Mouse (Mus musculus) left cerebral cortex, postnatal 10 days (tissue): ENCODE measurements at regions not wholly inside any gene's neighbourhood (a gene's known extent, or its start where the extent isn't known, plus 50 kb on each side); places are given as distances from the start of the nearest gene placed in this dataset.

Experiments used
- DNase-seq, 2 experiments: peaks; one replicate each; pipeline ENCODE4 v3.0.0; 2021 to 2022; ENCODE audit warnings: low spot score in 2 of 2, mixed read lengths in 1 of 2; ENCODE audit errors: extremely low spot score in 1 of 2
- intact Hi-C: fragments of 180-260 bp; cut with DNase I; formaldehyde crosslinking; loops from one replicate; pipeline ENCODE4 v1.15.1; 2025

GRCm38 (mm10) chr5:83091483-83091882 lies 263.5 kb downstream of the Tecrl start:
- DNase-seq = peak in 1 of 2 experiments; percentile 8
- intact Hi-C loops = no loop called here

GRCm38 (mm10) chr5:83054819-83055218 lies 300.2 kb downstream of the Tecrl start:
- DNase-seq = peak in 1 of 2 experiments; percentile 8
- intact Hi-C loops = no loop called here

- intact Hi-C loops = no loop called here
- no peak for DNase-seq
Observed at GRCm38 (mm10) chr5:83047214-83047613, 307.8 kb downstream of the Tecrl start.

- DNase-seq = no peak
- intact Hi-C loops = no loop called here
Observed at GRCm38 (mm10) chr5:83029703-83030102, 325.3 kb downstream of the Tecrl start.

GRCm38 (mm10) chr5:83006038-83006437 lies 349.0 kb downstream of the Tecrl start:
- DNase-seq = no peak
- intact Hi-C loops = no loop called here

- DNase-seq = peak in 1 of 2 experiments; percentile 25
- intact Hi-C loops = no loop called here
Observed at GRCm38 (mm10) chr5:82989056-82989455, 365.9 kb downstream of the Tecrl start.

GRCm38 (mm10) chr5:82969315-82969714 lies 385.7 kb downstream of the Tecrl start:
- intact Hi-C loops = no loop called here
- no peak for DNase-seq

GRCm38 (mm10) chr5:82966824-82967223 lies 388.2 kb downstream of the Tecrl start:
- intact Hi-C loops = no loop called here

GRCm38 (mm10) chr5:82966180-82966579 lies 388.8 kb downstream of the Tecrl start:
- intact Hi-C loops = no loop called here
- DNase-seq = peak in 1 of 2 experiments; percentile 4

More at GRCm38 (mm10) chr5:82966824-82967223, 388.2 kb downstream of the Tecrl start:
- no peak for DNase-seq

GRCm38 (mm10) chr5:82964513-82964912 lies 390.5 kb downstream of the Tecrl start:
- intact Hi-C loops = no loop called here
- no peak for DNase-seq

GRCm38 (mm10) chr5:82956012-82956411 lies 399.0 kb downstream of the Tecrl start:
- intact Hi-C loops = no loop called here
- no peak for DNase-seq

GRCm38 (mm10) chr5:82947060-82947459 lies 407.9 kb downstream of the Tecrl start:
- intact Hi-C loops = no loop called here
- DNase-seq = no peak

- intact Hi-C loops = no loop called here
- no peak for DNase-seq
Observed at GRCm38 (mm10) chr5:82939786-82940185, 415.2 kb downstream of the Tecrl start.

- DNase-seq = peak; percentile 52 to 64
- intact Hi-C loops = no loop called here
Observed at GRCm38 (mm10) chr5:82899347-82899746, 455.6 kb downstream of the Tecrl start.

- DNase-seq = no peak
- intact Hi-C loops = no loop called here
Observed at GRCm38 (mm10) chr5:82898912-82899311, 456.1 kb downstream of the Tecrl start.

GRCm38 (mm10) chr5:82898389-82898788 lies 456.6 kb downstream of the Tecrl start:
- intact Hi-C loops = no loop called here
- peak in 1 of 2 experiments; percentile 42 for DNase-seq

- intact Hi-C loops = no loop called here
- DNase-seq = no peak
Observed at GRCm38 (mm10) chr5:82869264-82869663, 485.7 kb downstream of the Tecrl start.

- no peak for DNase-seq
- intact Hi-C loops = no loop called here
Observed at GRCm38 (mm10) chr5:82864347-82864746, 490.6 kb downstream of the Tecrl start.

- DNase-seq = no peak
- intact Hi-C loops = no loop called here
Observed at GRCm38 (mm10) chr5:82825327-82825726, 529.7 kb downstream of the Tecrl start.

- intact Hi-C loops = no loop called here
- DNase-seq = no peak
Observed at GRCm38 (mm10) chr5:82793197-82793596, 561.8 kb downstream of the Tecrl start.
